Mouse (Mus musculus) intestine, postnatal 0 days (tissue): ENCODE data around the gene Foxp4. TPM values are rescaled to one million over a fixed set of nuclear protein-coding genes. Genes with fewer than 3 reads are reported as not detected.
A peak's percentile ranks its signal among the peaks of the same experiment; 100 is the strongest.
"Not testable (repeated sequence)": the region's sequence is repeated elsewhere in the genome, so short reads cannot be mapped to it uniquely, and the experiment has no call there.

ENCODE experiments used
- ATAC-seq: fragments of 200-750 bp; cut with Nextera tagmentation; 2 replicates; pipeline ENCODE4 v1.8.0; 2017; ENCODE audit warnings: mild to moderate bottlenecking, moderate TSS enrichment, moderate library complexity
- H3K27ac ChIP-seq: fragments of 300-500 bp; sonication (generic); 2 replicates; pipeline ENCODE4 v1.5.1; 2014; ENCODE audit warnings: mild to moderate bottlenecking, low read depth, low read length, moderate library complexity
- H3K27me3 ChIP-seq: fragments of 300-500 bp; sonication (generic); replicated peaks from 2 replicates; pipeline ENCODE4 v1.6.1; 2014; ENCODE audit warnings: low read length, mixed read lengths; ENCODE audit not compliant: control insufficient read depth, insufficient read depth
- H3K36me3 ChIP-seq: fragments of 300-500 bp; sonication (generic); 2 replicates; pipeline ENCODE4 v1.6.1; 2014; ENCODE audit warnings: mild to moderate bottlenecking, moderate library complexity; ENCODE audit not compliant: control insufficient read depth, insufficient read depth
- H3K4me1 ChIP-seq: fragments of 300-500 bp; sonication (generic); replicated peaks from 2 replicates; pipeline ENCODE4 v1.6.1; 2014; ENCODE audit warnings: antibody characterized with exemption, low read length, mixed read lengths; ENCODE audit not compliant: control insufficient read depth, insufficient read depth
- H3K4me2 ChIP-seq: fragments of 300-500 bp; sonication (generic); replicated peaks from 2 replicates; pipeline ENCODE4 v1.6.1; 2014; ENCODE audit warnings: low read depth, mild to moderate bottlenecking, moderate library complexity
- H3K4me3 ChIP-seq: fragments of 300-500 bp; sonication (generic); 2 replicates; pipeline ENCODE4 v1.5.1; 2014; ENCODE audit warnings: low read depth, low read length
- H3K9ac ChIP-seq: fragments of 300-500 bp; sonication (generic); 2 replicates; pipeline ENCODE4 v1.6.1; 2014; ENCODE audit warnings: mild to moderate bottlenecking, low read depth, low read length
- H3K9me3 ChIP-seq: fragments of 300-500 bp; sonication (generic); 2 replicates; pipeline ENCODE4 v1.6.1; 2016; ENCODE audit warnings: mixed run types; ENCODE audit not compliant: control insufficient read depth
- CTCF ChIP-seq: sonication (generic); IDR thresholded peaks from 2 replicates; pipeline ENCODE4 v1.5.1; 2016; ENCODE audit warnings: low read depth, mild to moderate bottlenecking, control low read depth, antibody characterized with exemption, moderate library complexity
- WGBS: fragments of 180-500 bp; shearing (Covaris S2); extraction: QIAGEN DNeasy Blood & Tissue Kit; methylation state at CpG from one replicate; pipeline ENCODE4 v1.1.7; 2014; 5-methylcytosine and 5-hydroxymethylcytosine counted together
- polyA plus RNA-seq: library from polyadenylated mRNA; unstranded; fragments of >200 nt; fragmentation: Nextera tagmentation; extraction: Ambion mirVana; gene quantifications from 2 replicates; pipeline ENCODE4 v1.2.1, GENCODE M21; 2015

The Foxp4 gene
- polyA plus RNA-seq, 1 experiment from 2014 or later = 12.9 TPM

- Histone ChIP-seq H3K4me3 (no peak overlapping the region), H3K27ac (no peak overlapping the region), H3K27me3 (no peaks in the 10 kb centered on the region), H3K9ac (no peak overlapping the region), H3K36me3 (no peaks in the 10 kb centered on the region), H3K9me3 (no peaks in the 10 kb centered on the region), H3K4me2 (no peak overlapping the region), H3K4me1 (no peaks in the 10 kb centered on the region; the same call in 1 of the 2 replicates)
- TF ChIP-seq CTCF = no peak
- WGBS = 83% methylated on average over 4 of the region's 4 CpGs
- no peak for ATAC-seq
These were observed 68.9 kb downstream of the Foxp4 start for GRCm38 (mm10) chr17:47855544-47855943.

- H3K27me3 ChIP-seq = no peaks in the 10 kb centered on the region
- ATAC-seq = no peak
- 83% methylated on average over 8 of the region's 8 CpGs for WGBS
- no peak overlapping the region for H3K4me3 ChIP-seq
- H3K4me1 ChIP-seq = no peaks in the 10 kb centered on the region; the same call in 1 of the 2 replicates
- H3K9ac ChIP-seq = no peak overlapping the region
- H3K36me3 ChIP-seq = no peaks in the 10 kb centered on the region
- no peak overlapping the region for H3K4me2 ChIP-seq
- no peaks in the 10 kb centered on the region for H3K9me3 ChIP-seq
- H3K27ac ChIP-seq = no peak overlapping the region
- no peak for TF ChIP-seq CTCF
These were observed 69.5 kb downstream of the Foxp4 start for GRCm38 (mm10) chr17:47854908-47855307.

- no peaks in the 10 kb centered on the region; the same call in 1 of the 2 replicates for H3K4me1 ChIP-seq
- H3K9ac ChIP-seq = no peak overlapping the region
- no peak overlapping the region for H3K4me2 ChIP-seq
- H3K27me3 ChIP-seq = no peaks in the 10 kb centered on the region
- H3K36me3 ChIP-seq = no peaks in the 10 kb centered on the region
- no peaks in the 10 kb centered on the region for H3K9me3 ChIP-seq
- TF ChIP-seq CTCF = no peak
- WGBS = 59% methylated on average over 4 of the region's 4 CpGs
- ATAC-seq = peak; percentile 76
- no peak overlapping the region for H3K27ac ChIP-seq
- H3K4me3 ChIP-seq = no peak overlapping the region
These were observed 70.7 kb downstream of the Foxp4 start for GRCm38 (mm10) chr17:47853760-47854159.

- Histone ChIP-seq H3K9me3 (no peaks in the 10 kb centered on the region), H3K9ac (no peak overlapping the region), H3K4me1 (no peaks in the 10 kb centered on the region; the same call in 1 of the 2 replicates), H3K4me3 (no peak overlapping the region), H3K27ac (no peak overlapping the region), H3K36me3 (no peaks in the 10 kb centered on the region), H3K4me2 (no peak overlapping the region), H3K27me3 (no peaks in the 10 kb centered on the region)
- TF ChIP-seq CTCF = no peak
- ATAC-seq = no peak
- 85% methylated on average over 3 of the region's 4 CpGs for WGBS
These were observed 71.1 kb downstream of the Foxp4 start for GRCm38 (mm10) chr17:47853336-47853735.

- H3K9ac ChIP-seq, H3K27ac ChIP-seq, H3K4me1 ChIP-seq, H3K36me3 ChIP-seq, H3K27me3 ChIP-seq, H3K9me3 ChIP-seq: not testable (repeated sequence)
- H3K4me3 ChIP-seq = peak overlapping the region; percentile 17; the same call in 1 of the 2 replicates
- 7% methylated on average over 22 of the region's 22 CpGs for WGBS
- peak overlapping the region; percentile 53 for H3K4me2 ChIP-seq
- ATAC-seq = peak; percentile 69
These were observed 72.6 kb downstream of the Foxp4 start for GRCm38 (mm10) chr17:47851798-47852360.

GRCm38 (mm10) chr17:47850639-47851314 lies 73.7 kb downstream of the Foxp4 start:
- WGBS = 71% methylated on average over 7 of the region's 7 CpGs
- no peak overlapping the region for H3K9ac ChIP-seq
- no peaks in the 10 kb centered on the region for H3K27me3 ChIP-seq
- H3K36me3 ChIP-seq = no peaks in the 10 kb centered on the region
- ATAC-seq = no peak
- H3K9me3 ChIP-seq = no peaks in the 10 kb centered on the region
- H3K4me3 ChIP-seq = no peak overlapping the region
- TF ChIP-seq CTCF = no peak
- no peaks in the 10 kb centered on the region; the same call in 1 of the 2 replicates for H3K4me1 ChIP-seq
- no peak overlapping the region for H3K4me2 ChIP-seq
- no peak overlapping the region for H3K27ac ChIP-seq
